Mouse (Mus musculus): ENCODE data around the gene Cd300lb. TPM values are rescaled to one million over a fixed set of nuclear protein-coding genes. Genes with fewer than 3 reads are reported as not detected.

Cd300lb gene
- total RNA-seq, 2 experiments from 2014 or later = 0.12 TPM; not detected in 1

DNA sequence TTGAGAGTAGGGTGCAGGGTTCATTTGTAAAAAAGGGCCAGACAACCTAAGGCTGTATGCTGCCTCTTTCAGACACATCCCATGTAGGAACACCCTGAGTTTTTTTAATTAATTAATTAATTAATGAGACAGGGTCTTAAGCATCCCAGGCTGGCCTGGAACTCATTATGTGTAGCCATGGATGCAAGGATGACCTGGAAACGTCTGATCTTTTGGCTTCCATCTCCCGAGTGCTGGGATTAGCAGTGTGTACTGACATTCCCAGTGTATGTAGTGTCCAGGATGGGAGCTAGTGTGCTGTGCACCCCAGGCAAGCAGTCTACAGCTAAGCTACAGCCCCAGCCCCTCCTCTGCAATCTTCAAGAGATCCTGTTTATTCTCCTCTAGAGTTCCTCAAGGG, 57.6 kb downstream of the Cd300lb start:
- Histone ChIP-seq H3K27ac (no peak overlapping the region), H3K4me3 (no peak overlapping the region)
- TF ChIP-seq CTCF (conservative IDR thresholded peaks at IDR 0.05) = no peak
- no peak for DNase-seq (ENCODE audit: low spot score in 2 of 2)

DNA sequence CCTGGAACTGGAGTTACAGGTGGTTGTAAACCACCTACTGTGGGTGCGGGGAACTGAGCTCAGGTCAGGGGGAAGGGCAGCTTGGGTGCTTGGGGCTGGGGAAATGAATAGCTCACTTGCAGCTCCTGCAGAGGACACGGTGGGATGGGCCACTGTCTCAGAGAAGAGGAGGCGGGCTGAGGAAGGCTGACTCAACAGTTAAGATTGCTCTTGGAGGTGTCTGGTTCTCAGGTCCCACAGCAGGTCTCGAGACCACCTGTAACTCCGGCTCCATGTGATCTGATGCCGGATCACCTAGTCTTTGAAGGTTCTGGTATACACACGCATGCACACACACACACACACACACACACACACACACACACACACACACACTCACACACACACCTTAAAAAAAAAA, 58.0 kb downstream of the Cd300lb start:
- TF ChIP-seq CTCF (conservative IDR thresholded peaks at IDR 0.05) = no peak
- DNase-seq (ENCODE audit: low spot score in 2 of 2) = no peak
- H3K4me3 ChIP-seq = no peak overlapping the region
- H3K27ac ChIP-seq = no peak overlapping the region

DNA sequence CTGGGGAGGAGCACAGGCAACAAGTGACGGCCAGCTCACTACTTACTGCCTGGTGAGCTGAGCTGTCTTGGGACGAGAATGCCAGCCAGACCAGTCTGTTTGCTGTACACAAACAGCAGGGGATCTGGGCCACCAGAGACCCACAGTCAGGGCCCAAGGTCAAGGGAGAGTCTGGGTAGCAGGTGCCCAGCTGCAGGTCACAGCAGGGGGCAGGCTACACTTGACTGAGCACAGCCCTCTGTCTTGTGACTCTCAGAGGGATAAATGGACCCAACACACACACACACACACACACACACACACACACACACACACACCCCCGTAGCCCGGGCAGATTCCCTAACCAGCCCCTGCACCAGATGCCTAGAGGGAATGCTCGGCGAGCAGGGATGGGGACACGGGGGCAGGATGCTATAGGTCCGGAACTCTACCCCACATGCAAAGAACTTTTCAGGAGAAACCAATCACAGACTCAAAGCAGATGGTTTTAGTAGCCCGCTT, 58.8 kb downstream of the Cd300lb start:
- H3K4me3 ChIP-seq = no peak overlapping the region
- DNase-seq (ENCODE audit: low spot score in 2 of 2) = peak in 1 of 2 experiments; percentile 38
- TF ChIP-seq CTCF (conservative IDR thresholded peaks at IDR 0.05) = no peak
- no peak overlapping the region for H3K27ac ChIP-seq

DNA sequence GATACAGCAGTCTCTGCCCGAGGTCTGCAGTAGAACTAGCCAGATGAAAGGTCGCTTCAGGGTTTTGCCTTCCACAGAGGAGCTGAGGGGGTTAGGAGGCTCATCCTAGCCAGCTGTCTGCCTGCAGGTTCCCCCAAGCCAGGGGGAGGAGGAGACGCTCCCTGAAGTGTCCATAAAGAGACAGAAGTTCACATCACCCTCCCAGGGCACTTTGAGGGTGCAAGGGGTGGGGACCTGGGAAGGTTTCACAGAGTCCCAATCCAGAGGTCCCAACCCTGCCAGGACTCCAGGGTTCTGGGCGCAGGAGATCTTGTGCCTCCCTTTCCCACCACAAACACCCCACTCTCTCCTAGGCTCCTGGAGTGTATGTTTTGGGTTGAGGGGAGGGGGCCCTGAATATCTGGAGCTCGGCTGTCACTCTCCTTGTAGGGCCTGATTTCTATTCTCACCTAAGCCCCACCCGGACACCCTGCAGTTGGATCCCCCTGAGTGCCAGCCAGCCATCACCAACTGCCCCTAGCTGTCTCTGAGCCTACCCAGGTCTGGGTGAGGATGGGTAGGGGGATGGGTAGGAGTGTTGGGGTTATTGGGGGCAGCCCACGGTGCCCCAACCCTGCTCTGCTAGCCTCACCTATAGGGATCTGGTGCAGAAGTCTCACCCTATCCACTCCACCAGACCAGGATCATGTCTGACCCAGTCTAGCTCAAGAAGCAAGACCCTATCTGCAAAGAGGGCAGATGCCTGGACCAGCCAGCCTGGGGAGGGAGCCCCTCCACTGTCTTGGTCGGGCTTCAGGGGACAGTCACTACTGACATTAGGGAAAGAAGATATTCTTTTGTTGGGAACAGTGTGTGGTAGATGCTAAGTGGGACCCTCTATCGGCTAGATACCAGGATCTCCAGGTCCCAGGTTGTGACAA, 59.7 kb downstream of the Cd300lb start:
- TF ChIP-seq CTCF (conservative IDR thresholded peaks at IDR 0.05) = no peak
- no peak for DNase-seq (ENCODE audit: low spot score in 2 of 2)
- H3K27ac ChIP-seq = no peak overlapping the region
- no peak overlapping the region for H3K4me3 ChIP-seq

DNA sequence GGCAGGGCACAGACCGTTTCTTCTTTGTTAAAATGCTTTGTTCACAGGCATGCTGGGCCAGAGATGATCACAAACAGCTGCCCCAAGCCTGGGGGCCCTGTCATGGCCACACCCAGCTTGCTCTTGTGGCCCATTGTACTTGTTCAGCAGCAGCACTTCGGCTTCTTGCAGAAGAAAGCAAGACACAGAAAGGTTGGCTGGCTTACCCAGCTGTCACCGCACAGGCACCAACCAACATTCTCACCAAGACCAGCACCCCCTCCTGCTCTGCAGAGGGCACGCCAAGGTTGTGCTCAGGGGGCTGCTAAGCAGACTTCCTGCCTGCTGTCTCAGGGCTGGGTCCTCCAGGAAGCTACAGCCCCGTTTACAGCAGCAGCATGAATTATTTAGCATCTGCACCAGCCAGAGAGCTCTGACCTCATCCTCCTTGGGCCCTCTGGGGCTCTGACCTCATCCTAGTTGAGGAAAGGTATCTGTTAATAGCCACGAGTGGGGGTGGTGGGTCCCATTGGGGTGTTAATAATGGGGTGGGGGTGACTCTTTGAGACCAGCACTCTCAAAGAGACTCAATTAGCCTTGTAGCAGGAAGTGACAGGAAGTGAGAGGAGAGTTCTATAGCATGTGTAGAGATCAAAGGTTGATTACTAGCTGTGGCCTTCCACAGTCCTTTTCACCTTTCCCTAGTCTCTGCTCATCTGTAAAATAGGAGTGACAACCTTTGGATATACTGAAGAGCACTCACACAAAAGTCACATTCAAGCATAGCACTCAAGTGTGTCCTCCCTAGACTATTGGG, 61.0 kb downstream of the Cd300lb start:
- no peak overlapping the region for H3K27ac ChIP-seq
- no peak overlapping the region for H3K4me3 ChIP-seq
- no peak for DNase-seq (ENCODE audit: low spot score in 2 of 2)
- no peak for TF ChIP-seq CTCF (conservative IDR thresholded peaks at IDR 0.05)

Other genes starting within 250 kb of the Cd300lb start
- 1 to 10 TPM; 1.4 to 1.5 TPM for gene Dnaic2, start 207.0 kb downstream of the Cd300lb start, total RNA-seq (2021)
- gene Kif19a, start 169.0 kb downstream of the Cd300lb start, total RNA-seq (2021) = 1 to 10 TPM; 2.9 to 5.4 TPM
- gene Btbd17, start 138.4 kb downstream of the Cd300lb start, total RNA-seq (2021) = 10 to 100 TPM; 21.7 to 22.9 TPM
- not detected for gene Gpr142, start 135.5 kb downstream of the Cd300lb start, total RNA-seq (2021)
- 1 to 10 TPM; 4.7 to 5.4 TPM for gene Gprc5c, start 83.2 kb downstream of the Cd300lb start, total RNA-seq (2021)
- under 1 TPM; 0.36 to 0.42 TPM for gene Cd300a, start 44.3 kb downstream of the Cd300lb start, total RNA-seq (2021)
- gene Cd300c, start 34.8 kb upstream of the Cd300lb start, total RNA-seq (2021) = not detected
- not detected for gene Cd300ld, start 55.5 kb upstream of the Cd300lb start, total RNA-seq (2021)
- 1 to 10 TPM; 4.1 to 4.5 TPM for gene Cd300c2, start 67.5 kb upstream of the Cd300lb start, total RNA-seq (2021)
- gene Cd300ld2, start 81.8 kb upstream of the Cd300lb start, total RNA-seq (2021) = not detected
- gene Cd300ld4, start 92.6 kb upstream of the Cd300lb start, total RNA-seq (2021) = 1 to 10 TPM; 1.0 to 1.7 TPM
- 1 to 10 TPM in 1 of 2 experiments, under 1 TPM in 1; 0.87 to 1.0 TPM for gene Cd300ld5, start 103.4 kb upstream of the Cd300lb start, total RNA-seq (2021)
- gene Cd300ld3, start 114.0 kb upstream of the Cd300lb start, total RNA-seq (2021) = under 1 TPM in 1 of 2 experiments, not detected in 1; 0.87 TPM
- under 1 TPM in 1 of 2 experiments, not detected in 1; 0.18 TPM for gene Cd300e, start 127.8 kb upstream of the Cd300lb start, total RNA-seq (2021)
- 1 to 10 TPM; 3.3 to 3.4 TPM for gene Rab37, start 157.0 kb upstream of the Cd300lb start, total RNA-seq (2021)
- gene Cd300lf, start 199.6 kb upstream of the Cd300lb start, total RNA-seq (2021) = under 1 TPM; 0.38 to 0.49 TPM
- 10 to 100 TPM; 67.3 to 74.6 TPM for gene Slc9a3r1, start 229.0 kb upstream of the Cd300lb start, total RNA-seq (2021)